Mouse (Mus musculus) monocyte, adult 59 days (primary cell): ENCODE measurements around the gene Plk5. TPM values are rescaled to one million over a fixed set of nuclear protein-coding genes. Genes with fewer than 3 reads are reported as not detected.

Experiments
- total RNA-seq, 2 experiments: library from RNA; stranded (reverse); gene quantifications; one replicate each; pipeline ENCODE4 v1.2.4; 2023

Plk5 gene
- not detected for total RNA-seq

DNA sequence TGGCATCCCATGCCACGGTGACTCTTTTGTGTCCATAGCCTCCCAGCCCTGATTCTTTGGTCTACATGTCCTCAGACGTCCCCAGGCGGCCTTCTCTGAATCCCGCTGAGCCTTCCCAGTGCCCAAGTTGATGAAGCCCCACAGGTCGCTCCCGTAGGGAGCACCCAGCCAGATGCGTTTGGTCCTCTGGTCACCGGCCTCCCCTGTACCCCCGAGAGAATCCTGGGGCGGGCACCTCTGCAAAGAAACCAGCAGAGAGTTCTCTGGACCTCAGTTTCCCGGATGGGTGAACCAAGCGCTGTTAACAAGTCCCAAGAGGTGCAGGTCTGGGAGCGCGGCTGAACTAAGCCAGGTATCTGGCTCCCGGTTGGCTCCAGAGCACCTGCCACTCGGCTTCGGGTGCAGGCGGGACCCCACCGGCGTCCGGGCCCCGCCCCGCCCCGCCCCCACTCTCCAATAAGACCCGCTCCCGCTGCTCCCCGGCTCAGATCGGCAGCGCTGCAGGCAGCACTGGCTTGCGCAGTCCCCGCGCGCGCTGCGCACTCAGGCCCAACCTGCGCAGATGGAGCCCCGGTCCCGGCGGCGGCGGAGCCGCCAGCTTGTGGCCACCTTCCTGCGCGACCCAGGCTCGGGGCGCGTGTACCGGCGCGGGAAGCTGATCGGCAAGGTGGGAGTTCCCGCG lies at the start of gene Plk5:
Gene Plk5 (plus strand): TSS at position 459 of the 682 bp plus-strand sequence.

DNA sequence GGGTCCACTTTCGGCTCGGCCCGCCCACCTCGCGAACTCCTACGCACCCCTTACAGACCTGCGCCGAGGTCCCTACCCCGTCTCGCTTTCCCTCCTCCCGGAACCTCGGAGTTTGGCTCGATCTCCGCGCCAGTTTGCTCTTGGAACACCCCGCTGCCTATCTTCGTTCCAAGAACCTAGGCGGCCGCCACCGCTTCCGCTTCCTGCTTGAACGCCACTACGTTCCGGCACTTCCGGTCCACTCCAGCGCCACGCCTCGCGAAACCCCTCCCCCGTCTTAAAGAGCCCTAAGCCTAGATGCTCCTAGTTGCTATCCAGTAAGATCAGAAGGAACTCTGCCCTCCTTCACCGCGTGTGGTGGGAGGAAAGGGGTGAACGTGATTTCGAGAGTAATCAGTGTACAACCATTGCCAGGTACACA lies 35.9 kb upstream of the Plk5 start, which contains the start of gene 2310011J03Rik:
Gene 2310011J03Rik (minus strand): TSS at position 198 of the 421 bp plus-strand sequence.

DNA sequence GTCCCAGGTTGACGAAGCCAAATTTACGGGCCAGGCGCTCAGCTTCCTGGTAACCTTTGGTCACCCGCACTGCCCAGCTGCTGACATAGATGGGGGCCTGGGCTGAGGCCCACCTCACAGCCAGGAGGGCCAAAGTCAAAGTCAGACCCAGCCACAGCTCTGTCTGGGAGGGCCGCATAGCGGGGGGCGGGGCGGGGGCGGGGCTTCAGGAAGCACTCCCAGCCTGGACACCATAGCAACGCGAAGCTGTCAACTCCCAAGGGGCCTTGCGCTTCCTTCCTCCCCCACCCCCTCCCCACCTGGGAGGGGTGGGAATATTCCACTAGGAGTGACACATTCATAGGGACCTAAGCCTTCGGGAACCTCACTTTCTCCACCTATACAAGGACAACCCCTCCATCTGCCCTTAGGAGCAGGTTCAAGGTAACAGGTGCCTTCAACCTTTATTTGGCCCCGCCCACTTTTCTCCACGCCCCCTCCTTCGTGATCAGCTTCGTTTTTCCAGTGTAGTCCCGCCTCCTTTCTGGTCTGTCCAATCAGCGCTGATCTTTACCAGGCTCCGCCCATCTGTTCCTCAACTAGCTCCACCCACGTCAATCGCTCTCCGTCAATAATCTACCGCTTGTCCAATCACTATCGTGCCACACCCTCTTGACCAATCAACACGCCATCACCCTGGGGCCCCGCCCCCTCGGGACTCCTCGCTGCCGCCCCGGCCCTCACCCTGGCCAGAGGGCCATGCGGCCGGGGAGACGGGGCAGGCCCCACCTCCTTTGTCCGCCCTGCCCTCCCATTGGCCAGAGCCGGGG lies 26.8 kb upstream of the Plk5 start, which contains the start of the genes Pcsk4 and Reep6:
Gene Pcsk4 (minus strand): TSS at position 226 of the 809 bp plus-strand sequence.
Gene Reep6 (plus strand): TSS at position 681 of the 809 bp plus-strand sequence.

DNA sequence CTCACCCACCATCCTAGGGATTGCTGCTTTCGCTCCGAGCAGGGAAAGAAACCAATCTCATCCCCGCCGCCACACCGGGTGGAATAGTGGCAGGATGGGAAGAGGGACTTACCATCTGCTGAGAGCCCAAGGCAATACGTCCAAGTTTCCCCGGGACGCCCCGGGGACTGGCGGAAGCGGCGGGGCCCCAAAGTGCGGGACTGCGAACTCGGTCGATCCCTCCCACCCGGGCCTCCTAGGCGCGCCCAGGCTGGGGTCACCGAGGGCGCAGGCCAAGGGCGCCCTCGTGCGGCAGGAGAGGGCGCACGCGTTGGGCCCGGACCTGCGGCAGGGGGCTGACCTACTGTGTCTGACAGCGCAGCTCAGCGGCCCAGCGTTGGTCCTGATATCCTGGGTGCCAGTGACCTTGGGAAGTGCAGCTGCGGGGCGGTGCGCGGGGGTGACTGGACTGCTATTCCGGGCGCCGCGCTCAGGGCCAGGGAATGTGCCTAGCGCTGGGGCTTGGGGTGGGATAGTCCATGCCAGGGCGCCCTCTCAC lies 7.9 kb upstream of the Plk5 start, which contains the start of gene Adamtsl5:
Gene Adamtsl5 (minus strand): TSS at position 169 of the 538 bp plus-strand sequence.

DNA sequence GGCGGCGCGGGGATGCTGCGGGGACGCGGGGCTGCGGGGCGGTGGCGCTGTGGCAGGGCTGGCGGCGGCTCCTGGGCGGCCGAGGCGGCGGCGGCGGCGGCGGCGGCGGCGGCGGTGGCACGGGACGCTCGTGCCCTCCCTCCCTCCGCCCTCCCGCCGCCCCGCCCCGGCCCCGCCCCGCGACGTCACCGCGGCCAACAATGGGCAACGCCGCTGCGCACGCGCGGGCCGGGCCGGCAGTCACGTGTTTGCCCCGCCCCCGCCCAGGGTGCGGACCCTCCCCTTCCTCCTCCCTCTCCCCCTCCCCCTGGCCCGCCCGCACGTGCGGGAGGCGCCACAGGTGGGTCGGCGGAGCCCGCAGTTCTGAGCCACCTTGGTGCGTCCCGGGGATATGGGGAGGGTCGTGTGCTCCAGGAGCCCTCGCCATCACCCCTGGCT lies 31.3 kb downstream of the Plk5 start, which contains the start of gene Mex3d:
Gene Mex3d (minus strand): TSS at position 138 of the 438 bp plus-strand sequence.

DNA sequence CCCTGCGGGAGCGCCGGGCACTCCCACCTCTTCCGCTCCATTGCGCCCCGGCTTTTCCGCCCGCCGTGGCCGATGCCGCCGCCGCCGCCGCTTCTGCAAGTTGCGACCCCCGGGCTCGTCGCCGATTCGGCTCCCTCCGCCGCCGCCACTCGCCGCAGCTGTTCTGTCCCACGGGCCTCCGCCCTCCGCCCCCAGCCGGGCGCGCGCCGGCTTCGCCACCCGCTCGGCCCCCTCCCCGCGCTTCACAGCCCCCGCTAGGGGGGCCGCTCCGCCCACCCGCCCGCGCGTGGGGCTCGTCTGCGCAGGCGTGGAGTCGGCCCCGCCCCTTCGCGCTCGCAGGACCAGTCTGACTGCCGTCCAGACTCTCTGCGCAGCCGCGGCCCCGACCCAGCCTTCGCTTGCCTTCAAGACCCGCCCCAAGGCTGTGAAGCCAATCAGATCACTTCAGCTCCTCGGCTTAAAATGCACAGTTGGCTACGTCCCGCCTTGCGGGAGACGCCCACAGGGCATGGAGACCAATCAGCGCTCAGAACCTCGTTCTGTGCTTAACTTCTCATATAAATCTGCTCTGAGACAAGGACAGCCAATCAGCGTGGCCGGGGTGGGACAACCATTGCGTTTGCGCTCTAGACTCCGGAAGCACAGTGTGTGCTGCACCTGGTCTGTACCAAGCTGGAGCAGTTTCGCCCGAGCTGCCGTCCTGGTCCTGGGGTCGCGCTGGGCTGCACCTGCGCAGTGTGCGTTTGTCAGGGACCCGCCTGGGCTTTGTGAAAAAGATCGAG lies 43.1 kb downstream of the Plk5 start, which contains the start of gene Mbd3:
Gene Mbd3 (minus strand): TSS at position 360 of the 782 bp plus-strand sequence.

DNA sequence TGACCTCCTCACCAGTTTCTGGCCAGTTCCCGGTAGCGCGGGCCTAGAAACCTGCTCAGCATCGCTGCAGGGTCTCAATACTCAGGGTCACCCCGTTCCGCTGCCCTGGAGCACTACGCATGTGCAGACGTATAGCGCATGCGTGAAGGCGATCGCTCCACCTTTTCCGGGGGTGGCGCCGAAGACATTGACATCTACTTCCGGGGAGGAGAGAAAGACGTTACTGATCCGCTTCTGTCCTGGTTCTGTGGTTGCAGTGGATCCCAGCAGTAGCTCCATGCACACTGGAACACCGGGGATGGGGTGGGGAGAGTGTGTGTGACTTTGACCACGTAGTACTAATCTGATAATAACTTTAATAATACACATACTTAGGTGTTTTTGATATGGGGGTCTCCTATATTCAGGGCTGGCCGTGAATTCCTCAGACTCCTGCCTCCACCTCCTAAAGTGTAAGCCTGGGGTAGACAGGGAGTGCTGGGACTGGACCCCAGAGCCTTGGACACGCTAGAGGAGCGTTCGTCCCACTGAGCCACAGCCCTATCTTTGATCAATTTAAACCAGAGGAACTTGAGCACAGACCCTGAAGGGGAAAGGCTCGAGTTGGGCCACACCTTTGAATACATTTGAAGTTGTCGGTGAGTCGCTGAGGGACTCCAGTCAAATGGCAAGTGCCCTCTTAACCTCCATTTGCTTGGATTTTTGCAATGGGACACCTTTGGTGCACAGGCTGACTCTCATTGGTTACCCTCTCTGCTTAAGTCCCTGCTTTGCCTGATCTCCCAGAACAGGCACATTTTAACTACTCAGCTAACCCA lies 50.6 kb downstream of the Plk5 start, which contains the start of gene Uqcr11:
Gene Uqcr11 (minus strand): TSS at position 147 of the 818 bp plus-strand sequence.

Other genes starting within 250 kb of the Plk5 start
- 100 to 1,000 TPM; 122 to 129 TPM for gene Stk11, start 240.7 kb upstream of the Plk5 start, total RNA-seq
- gene Atp5d, start 217.8 kb upstream of the Plk5 start, total RNA-seq = 100 to 1,000 TPM; 165 to 182 TPM
- gene Cbarp, start 215.6 kb upstream of the Plk5 start, total RNA-seq = 1 to 10 TPM; 3.7 to 4.5 TPM
- gene Midn, start 208.2 kb upstream of the Plk5 start, total RNA-seq = 100 to 1,000 TPM; 150 to 162 TPM
- gene Cirbp, start 190.5 kb upstream of the Plk5 start, total RNA-seq = 10 to 100 TPM; 46.0 to 76.6 TPM
- gene 1600002K03Rik, start 183.5 kb upstream of the Plk5 start, total RNA-seq = 10 to 100 TPM; 11.8 to 19.2 TPM
- under 1 TPM; 0.24 to 0.49 TPM for gene Efna2, start 177.0 kb upstream of the Plk5 start, total RNA-seq
- gene Mum1, start 130.0 kb upstream of the Plk5 start, total RNA-seq = 10 to 100 TPM; 36.1 to 46.4 TPM
- gene Ndufs7, start 107.3 kb upstream of the Plk5 start, total RNA-seq = 10 to 100 TPM; 70.2 to 74.7 TPM
- gene Gamt, start 95.4 kb upstream of the Plk5 start, total RNA-seq = 10 to 100 TPM; 12.4 to 13.8 TPM
- gene Dazap1, start 95.0 kb upstream of the Plk5 start, total RNA-seq = 10 to 100 TPM; 83.2 to 97.3 TPM
- 1,000 to 10,000 TPM; 1,532 to 1,602 TPM for gene Rps15, start 64.0 kb upstream of the Plk5 start, total RNA-seq
- gene Apc2, start 60.5 kb upstream of the Plk5 start, total RNA-seq = under 1 TPM in 1 of 2 experiments, not detected in 1; 0.06 TPM
- 10 to 100 TPM; 26.6 to 30.0 TPM for gene 2310011J03Rik, start 35.9 kb upstream of the Plk5 start, total RNA-seq
- not detected for gene Pcsk4, start 27.0 kb upstream of the Plk5 start, total RNA-seq
- not detected for gene Reep6, start 26.5 kb upstream of the Plk5 start, total RNA-seq
- gene Adamtsl5, start 8.0 kb upstream of the Plk5 start, total RNA-seq = under 1 TPM; 0.63 to 0.64 TPM
- 1 to 10 TPM; 9.4 to 9.6 TPM for gene Mex3d, start 31.2 kb downstream of the Plk5 start, total RNA-seq
- gene Mbd3, start 43.1 kb downstream of the Plk5 start, total RNA-seq = 10 to 100 TPM; 51.5 to 54.6 TPM
- gene Uqcr11, start 50.4 kb downstream of the Plk5 start, total RNA-seq = 10 to 100 TPM; 87.0 to 91.8 TPM
- gene Tcf3, start 77.2 kb downstream of the Plk5 start, total RNA-seq = 10 to 100 TPM; 45.8 to 51.3 TPM
- not detected for gene Onecut3, start 138.4 kb downstream of the Plk5 start, total RNA-seq
- gene Atp8b3, start 182.7 kb downstream of the Plk5 start, total RNA-seq = not detected
- 100 to 1,000 TPM in 1 of 2 experiments, 10 to 100 TPM in 1; 98.6 to 111 TPM for gene Rexo1, start 205.1 kb downstream of the Plk5 start, total RNA-seq
- 10 to 100 TPM; 16.0 to 17.2 TPM for gene Klf16, start 220.9 kb downstream of the Plk5 start, total RNA-seq
- gene Abhd17a, start 233.9 kb downstream of the Plk5 start, total RNA-seq = 10 to 100 TPM; 52.1 to 54.2 TPM
- 10 to 100 TPM; 27.5 to 33.1 TPM for gene Scamp4, start 246.4 kb downstream of the Plk5 start, total RNA-seq
- 1 to 10 TPM; 6.9 to 8.3 TPM for gene Adat3, start 246.4 kb downstream of the Plk5 start, total RNA-seq
- 1 to 10 TPM; 1.5 to 2.0 TPM for gene Gm49322, start 249.6 kb downstream of the Plk5 start, total RNA-seq